Mouse (Mus musculus) CH12.LX (cell line): ENCODE data around the gene Nme9. TPM values are rescaled to one million over a fixed set of nuclear protein-coding genes. Genes with fewer than 3 reads are reported as not detected.

Source experiments
- DNase-seq: peaks from one replicate; pipeline ENCODE4 v3.0.0-alpha.2; 2013; ENCODE audit errors: extremely low read depth
- H3K27ac ChIP-seq: 2 replicates; pipeline ENCODE4 v1.5.1; 2012; ENCODE audit warnings: low read depth, mild to moderate bottlenecking, control low read depth, moderate library complexity; ENCODE audit not compliant: insufficient read depth
- H3K27me3 ChIP-seq: replicated peaks from 2 replicates; pipeline ENCODE3; 2012; ENCODE audit warnings: inconsistent platforms
- H3K36me3 ChIP-seq, 2 experiments: replicated peaks in 1 of 2; 2 replicates each; pipeline versions ENCODE3 to v1.6.1; 2012; ENCODE audit warnings: inconsistent platforms in 1 of 2, low read length in 1 of 2, mild to moderate bottlenecking in 1 of 2, mixed read lengths in 1 of 2, moderate library complexity in 1 of 2; ENCODE audit not compliant: control insufficient read depth in 1 of 2, insufficient read depth in 1 of 2
- H3K4me1 ChIP-seq, 2 experiments: 2 replicates each; pipeline ENCODE4 v1.6.1; 2012; ENCODE audit warnings: inconsistent platforms in 1 of 2, moderate library complexity in 1 of 2; ENCODE audit not compliant: insufficient read depth in 2 of 2, control insufficient read depth in 1 of 2
- H3K4me2 ChIP-seq: 2 replicates; pipeline ENCODE4 v1.6.1; 2012; ENCODE audit warnings: low read depth, mild to moderate bottlenecking, control low read depth; ENCODE audit not compliant: poor library complexity, insufficient read depth, severe bottlenecking
- H3K4me3 ChIP-seq, 3 experiments: fragments of 150-350 bp in 1 of 3; sonication (generic) in 1 of 3; replicated peaks in 1 of 3; 2 replicates each; pipeline versions ENCODE3 to v1.5.1; 2011 to 2012; ENCODE audit warnings: low read depth in 2 of 3, low read length in 2 of 3, mild to moderate bottlenecking in 2 of 3, moderate library complexity in 2 of 3, control low read depth in 1 of 3, improper control_type of control experiment in 1 of 3, inconsistent platforms in 1 of 3, mixed read lengths in 1 of 3; ENCODE audit not compliant: poor library complexity in 1 of 3
- H3K79me2 ChIP-seq: replicated peaks from 2 replicates; pipeline ENCODE4 v1.6.1; 2012; ENCODE audit warnings: mild to moderate bottlenecking, moderate library complexity; ENCODE audit not compliant: control insufficient read depth, poor library complexity, insufficient read depth, severe bottlenecking; ENCODE audit errors: extremely low read depth
- H3K9ac ChIP-seq: 2 replicates; pipeline ENCODE4 v1.6.1; 2012; ENCODE audit warnings: low read depth, mild to moderate bottlenecking, control low read depth, moderate library complexity; ENCODE audit not compliant: insufficient read depth
- H3K9me3 ChIP-seq: replicated peaks from 2 replicates; pipeline ENCODE3; 2012; ENCODE audit warnings: low read length, inconsistent platforms, mixed read lengths
- CHD1 ChIP-seq: IDR thresholded peaks from 2 replicates; pipeline ENCODE4 v1.6.1; 2012; ENCODE audit warnings: low read depth, low read length, improper control_type of control experiment, inconsistent platforms
- CHD2 ChIP-seq: IDR thresholded peaks from 2 replicates; pipeline ENCODE4 v1.6.1; 2011; ENCODE audit warnings: low read length, improper control_type of control experiment
- CTCF ChIP-seq, 2 experiments: IDR thresholded peaks in 1 of 2; conservative IDR thresholded peaks in 1 of 2; 2 replicates each; pipeline ENCODE4 v1.5.1; 2011 to 2012; ENCODE audit warnings: low read depth in 2 of 2, low read length in 2 of 2, improper control_type of control experiment in 1 of 2, inconsistent platforms in 1 of 2, mild to moderate bottlenecking in 1 of 2, moderate library complexity in 1 of 2
- E2F4 ChIP-seq: IDR thresholded peaks from 2 replicates; pipeline ENCODE4 v1.6.1; 2011; ENCODE audit warnings: low read depth, low read length, improper control_type of control experiment; ENCODE audit not compliant: insufficient replicate concordance
- IRF4 ChIP-seq: IDR thresholded peaks from 2 replicates; pipeline ENCODE4 v1.6.1; 2014; ENCODE audit warnings: low read depth, mild to moderate bottlenecking, inconsistent platforms, low read length, improper control_type of control experiment
- KAT2A ChIP-seq: IDR thresholded peaks from 2 replicates; pipeline ENCODE4 v1.6.1; 2012; ENCODE audit warnings: low read length, improper control_type of control experiment, inconsistent platforms; ENCODE audit not compliant: insufficient replicate concordance
- MAZ ChIP-seq: IDR thresholded peaks from 2 replicates; pipeline ENCODE4 v1.6.1; 2012; ENCODE audit warnings: low read depth, mild to moderate bottlenecking, inconsistent platforms, low read length, improper control_type of control experiment, moderate library complexity
- MXI1 ChIP-seq: IDR thresholded peaks from 2 replicates; pipeline ENCODE4 v1.6.1; 2011; ENCODE audit warnings: mild to moderate bottlenecking, low read depth, low read length, improper control_type of control experiment
- POLR2A ChIP-seq: IDR thresholded peaks from 2 replicates; pipeline ENCODE4 v1.6.1; 2011; ENCODE audit warnings: low read depth, mild to moderate bottlenecking, improper control_type of control experiment, low read length
- POLR2AphosphoS2 ChIP-seq: IDR thresholded peaks from 2 replicates; pipeline ENCODE4 v1.6.1; 2011; ENCODE audit warnings: low read depth, low read length, improper control_type of control experiment
- RAD21 ChIP-seq: IDR thresholded peaks from 2 replicates; pipeline ENCODE4 v1.6.1; 2011; ENCODE audit warnings: low read depth, mild to moderate bottlenecking, low read length, improper control_type of control experiment, moderate library complexity
- SIN3A ChIP-seq: IDR thresholded peaks from 2 replicates; pipeline ENCODE4 v1.6.1; 2012; ENCODE audit warnings: low read length, improper control_type of control experiment, inconsistent platforms
- SMC3 ChIP-seq: IDR thresholded peaks from 2 replicates; pipeline ENCODE4 v1.6.1; 2011; ENCODE audit warnings: low read depth, low read length, improper control_type of control experiment
- UBTF ChIP-seq: IDR thresholded peaks from 2 replicates; pipeline ENCODE4 v1.6.1; 2012; ENCODE audit warnings: low read depth, mild to moderate bottlenecking, inconsistent platforms, low read length, improper control_type of control experiment, moderate library complexity
- ZNF384 ChIP-seq: IDR thresholded peaks from 2 replicates; pipeline ENCODE4 v1.6.1; 2012; ENCODE audit warnings: low read depth, low read length, improper control_type of control experiment, inconsistent platforms
- dilution Hi-C: fragments of 300-500 bp; cut with MboI; formaldehyde crosslinking; loops from 2 replicates; pipeline ENCODE4 v1.14.3; 2020; ENCODE audit warnings: low sequenced_read_pairs; ENCODE audit not compliant: extremely low pct_unique_long_range_greater_than_20kb, extremely low pct_ligation_motif_present
- in situ Hi-C: fragments of 300-500 bp; cut with MboI; formaldehyde crosslinking; loops from 3 replicates; pipeline ENCODE4 v1.14.3; 2019; ENCODE audit warnings: low sequenced_read_pairs, low pct_ligation_motif_present, low pct_unique_long_range_greater_than_20kb, mixed read lengths
- polyA plus RNA-seq: library from polyadenylated mRNA; unstranded; fragments of >175 nt; gene quantifications from 2 replicates; pipeline ENCODE4 v1.2.1, GENCODE M21; 2012; ENCODE audit warnings: low read depth; ENCODE audit not compliant: insufficient read length
- total RNA-seq, 2 experiments: library from RNA; depleted of rRNA; stranded (reverse); fragments of 300-350 nt in 1 of 2; fragments of >200 nt in 1 of 2; gene quantifications; 2 replicates each; pipeline ENCODE4 v1.2.3; 2012 to 2014

The Nme9 gene
- total and polyA plus RNA-seq, 3 experiments, result not detected

- Histone ChIP-seq H3K9ac (no peak overlapping the region), H3K27ac (no peak overlapping the region), H3K36me3 (peaks cover 2 to 6% of the 10 kb centered on the region in 2 experiments), H3K4me1 (peaks cover 3% of the 10 kb centered on the region in 2 experiments; a peak in 2 of 4 replicates), H3K4me3 (no peak overlapping the region), H3K27me3 (no peaks in the 10 kb centered on the region), H3K79me2 (no peaks in the 10 kb centered on the region), H3K9me3 (no peaks in the 10 kb centered on the region), H3K4me2 (peak overlapping the region; percentile 5; the same call in 1 of the 2 replicates)
- dilution Hi-C loops (no loop called here), in situ Hi-C loops (no loop called here)
- DNase-seq, result peak; percentile 22
- no peak for TF ChIP-seq IRF4
- no peak for TF ChIP-seq POLR2AphosphoS2
- TF ChIP-seq SMC3, result peak; percentile 62
- peak; percentile 24 for TF ChIP-seq RAD21
- peak in 1 of 2 experiments; percentile 68; a peak in 2 of 4 replicates for TF ChIP-seq CTCF (conservative IDR thresholded peaks at IDR 0.05 in 1 of 2, IDR thresholded peaks at IDR 0.05 in 1 of 2; ENCODE audit: low read depth in 2 of 2, low read length in 2 of 2)
Observed at GRCm38 (mm10) chr9:99469681-99470273, 18.5 kb downstream of the Nme9 start.

GRCm38 (mm10) chr9:99470347-99471092, 19.2 kb downstream of the Nme9 start:
- Histone ChIP-seq H3K79me2 (no peaks in the 10 kb centered on the region), H3K4me3 (no peak overlapping the region), H3K27ac (no peak overlapping the region), H3K9me3 (no peaks in the 10 kb centered on the region), H3K4me2 (peak overlapping the region; percentile 5; the same call in 1 of the 2 replicates), H3K27me3 (no peaks in the 10 kb centered on the region), H3K4me1 (peaks cover 3% of the 10 kb centered on the region in 2 experiments; a peak in 2 of 4 replicates), H3K9ac (no peak overlapping the region), H3K36me3 (peaks cover 6 to 13% of the 10 kb centered on the region in 2 experiments)
- dilution Hi-C loops, result no loop called here
- in situ Hi-C loops, result no loop called here
- DNase-seq, result no peak
- TF ChIP-seq KAT2A, result no peak
- TF ChIP-seq CHD2, result no peak
- no peak for TF ChIP-seq MAZ

- in situ Hi-C loops, result no loop called here
- Histone ChIP-seq H3K27ac (no peak overlapping the region), H3K36me3 (peaks cover 8 to 21% of the 10 kb centered on the region in 2 experiments), H3K4me2 (no peak overlapping the region)
- dilution Hi-C loops, result no loop called here
- DNase-seq, result no peak
- TF ChIP-seq SMC3 (no peak), POLR2A (no peak), CTCF (conservative IDR thresholded peaks at IDR 0.05 in 1 of 2, IDR thresholded peaks at IDR 0.05 in 1 of 2; ENCODE audit: low read depth in 2 of 2, low read length in 2 of 2) (no peak), UBTF (no peak), CHD1 (no peak), E2F4 (no peak), ZNF384 (no peak), SIN3A (no peak), IRF4 (no peak), MXI1 (no peak), CHD2 (no peak)
- TF ChIP-seq, all 38 proteins: peak for 0
- Histone ChIP-seq H3K9me3 (no peaks in the 10 kb centered on the region), H3K79me2 (no peaks in the 10 kb centered on the region), H3K9ac (no peak overlapping the region), H3K4me1 (peaks cover 3% of the 10 kb centered on the region in 2 experiments; a peak in 2 of 4 replicates), H3K27me3 (no peaks in the 10 kb centered on the region), H3K4me3 (no peak overlapping the region)
Observed at GRCm38 (mm10) chr9:99471334-99471733, 20.1 kb downstream of the Nme9 start.
